Mouse (Mus musculus) hindbrain, embryonic 14.5 days (tissue): ENCODE measurements at regions not wholly inside any gene's neighbourhood (a gene's known extent, or its start where the extent isn't known, plus 50 kb on each side); places are given as distances from the start of the nearest gene placed in this dataset.
"Not testable (repeated sequence)": the region's sequence is repeated elsewhere in the genome, so short reads cannot be mapped to it uniquely, and the experiment has no call there.

ENCODE experiments used
- ATAC-seq: fragments of 200-750 bp; cut with Nextera tagmentation; 2 replicates; pipeline ENCODE4 v1.8.0; 2017; ENCODE audit warnings: moderate number of reproducible peaks, mild to moderate bottlenecking, moderate TSS enrichment, moderate library complexity; ENCODE audit not compliant: low FRiP score
- DNase-seq: peaks from one replicate; pipeline ENCODE4 v3.0.0-alpha.2; 2015; ENCODE audit warnings: low spot score
- H3K27ac ChIP-seq: fragments of 300-500 bp; sonication (generic); 2 replicates; pipeline ENCODE4 v1.5.1; 2014; ENCODE audit warnings: mild to moderate bottlenecking, moderate library complexity
- H3K27me3 ChIP-seq: fragments of 300-500 bp; sonication (generic); 2 replicates; pipeline ENCODE4 v1.6.1; 2014; ENCODE audit warnings: mild to moderate bottlenecking, low read length, mixed read lengths; ENCODE audit not compliant: control insufficient read depth, insufficient read depth
- H3K36me3 ChIP-seq: fragments of 300-500 bp; sonication (generic); replicated peaks from 2 replicates; pipeline ENCODE4 v1.6.1; 2014; ENCODE audit not compliant: control insufficient read depth, insufficient read depth
- H3K4me1 ChIP-seq: fragments of 300-500 bp; sonication (generic); replicated peaks from 2 replicates; pipeline ENCODE4 v1.6.1; 2014; ENCODE audit warnings: antibody characterized with exemption, low read length, mixed read lengths; ENCODE audit not compliant: control insufficient read depth, insufficient read depth
- H3K4me2 ChIP-seq: fragments of 300-500 bp; sonication (generic); replicated peaks from 2 replicates; pipeline ENCODE4 v1.6.1; 2014; ENCODE audit warnings: mild to moderate bottlenecking, moderate library complexity
- H3K4me3 ChIP-seq: fragments of 300-500 bp; sonication (generic); replicated peaks from 2 replicates; pipeline ENCODE4 v1.5.1; 2014; ENCODE audit warnings: mild to moderate bottlenecking, low read length
- H3K9ac ChIP-seq: fragments of 300-500 bp; sonication (generic); 2 replicates; pipeline ENCODE4 v1.6.1; 2014
- H3K9me3 ChIP-seq: fragments of 300-500 bp; sonication (generic); 2 replicates; pipeline ENCODE4 v1.6.1; 2016; ENCODE audit warnings: low read length; ENCODE audit not compliant: control insufficient read depth
- WGBS: fragments of 180-500 bp; shearing (Covaris S2); extraction: QIAGEN DNeasy Blood & Tissue Kit; methylation state at CpG from one replicate; pipeline ENCODE4 v1.1.7; 2014; 5-methylcytosine and 5-hydroxymethylcytosine counted together

DNA sequence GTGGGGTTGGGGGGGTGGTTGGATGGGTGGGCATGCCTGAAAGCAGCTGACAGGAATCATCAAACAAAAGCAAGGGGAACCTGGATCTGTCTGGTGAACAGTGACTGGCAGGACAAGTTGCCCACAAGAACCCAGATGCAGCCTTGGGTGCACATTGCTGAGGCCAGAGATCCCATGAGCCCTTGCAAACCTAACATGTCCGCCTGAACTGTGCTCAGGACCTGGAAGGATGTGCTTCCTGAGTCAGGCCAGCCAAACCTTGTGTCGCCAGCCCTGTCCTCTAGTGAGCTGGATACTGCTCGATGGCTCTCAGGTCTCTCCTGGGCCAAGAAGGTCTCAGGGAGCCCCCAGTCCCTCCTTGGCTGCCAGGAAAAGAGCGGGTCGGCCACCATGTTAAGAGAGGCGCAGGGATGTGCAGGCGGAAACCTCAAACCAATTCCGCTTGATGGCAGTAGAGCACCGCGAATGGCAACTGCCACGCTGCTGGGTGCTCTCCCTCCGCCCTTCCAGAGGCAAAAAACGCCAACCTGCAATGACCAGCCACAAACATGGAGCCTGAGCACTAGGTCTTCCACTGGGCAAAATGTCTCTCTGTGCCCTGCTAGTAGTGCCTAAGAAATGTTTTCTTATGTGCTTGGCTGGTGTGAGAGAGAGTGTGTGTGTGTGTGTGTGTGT, 140.2 kb downstream of the Pls3 start:
- H3K9ac ChIP-seq, H3K9me3 ChIP-seq, H3K4me1 ChIP-seq, H3K27me3 ChIP-seq, H3K4me2 ChIP-seq, H3K36me3 ChIP-seq, H3K27ac ChIP-seq, H3K4me3 ChIP-seq, ATAC-seq: not testable (repeated sequence)
- DNase-seq, result peak; percentile 26
- WGBS, result 69% methylated on average over 10 of the region's 13 CpGs

DNA sequence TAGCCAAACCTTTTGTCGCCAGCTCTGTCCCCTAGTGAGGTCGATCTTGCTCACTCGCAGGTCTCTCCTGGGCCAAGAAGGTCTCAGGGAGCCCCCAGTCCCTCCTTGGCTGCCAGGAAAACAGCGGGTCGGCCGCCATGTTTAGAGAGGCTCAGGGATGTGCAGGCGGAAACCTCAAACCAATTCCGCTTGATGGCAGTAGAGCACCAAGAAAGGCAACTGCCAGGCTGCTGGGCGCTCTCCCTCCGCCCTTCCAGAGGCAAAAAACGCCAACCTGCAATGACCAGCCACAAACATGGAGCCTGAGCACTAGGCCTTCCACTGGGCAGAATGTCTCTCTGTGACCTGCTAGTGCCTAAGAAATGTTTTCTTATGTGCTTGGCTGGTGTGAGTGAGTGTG, 141.3 kb downstream of the Pls3 start:
- peak; percentile 54 for DNase-seq
- not testable (repeated sequence) for H3K4me2 ChIP-seq, H3K9ac ChIP-seq, H3K36me3 ChIP-seq, H3K27me3 ChIP-seq, H3K27ac ChIP-seq, H3K4me1 ChIP-seq, H3K9me3 ChIP-seq, ATAC-seq, H3K4me3 ChIP-seq
- 74% methylated on average over 11 of the region's 11 CpGs for WGBS

DNA sequence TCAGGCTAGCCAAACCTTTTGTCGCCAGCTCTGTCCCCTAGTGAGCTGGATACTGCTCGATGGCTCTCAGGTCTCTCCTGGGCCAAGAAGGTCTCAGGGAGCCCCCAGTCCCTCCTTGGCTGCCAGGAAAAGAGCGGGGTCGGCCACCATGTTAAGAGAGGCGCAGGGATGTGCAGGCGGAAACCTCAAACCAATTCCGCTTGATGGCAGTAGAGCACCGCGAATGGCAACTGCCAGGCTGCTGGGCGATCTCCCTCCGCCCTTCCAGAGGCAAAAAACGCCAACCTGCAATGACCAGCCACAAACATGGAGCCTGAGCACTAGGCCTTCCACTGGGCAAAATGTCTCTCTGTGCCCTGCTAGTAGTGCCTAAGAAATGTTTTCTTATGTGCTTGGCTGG, 145.2 kb downstream of the Pls3 start:
- H3K9ac ChIP-seq, ATAC-seq, H3K27ac ChIP-seq, H3K36me3 ChIP-seq, H3K9me3 ChIP-seq, DNase-seq, H3K27me3 ChIP-seq, H3K4me2 ChIP-seq, H3K4me3 ChIP-seq, H3K4me1 ChIP-seq: not testable (repeated sequence)
- WGBS, result 74% methylated on average over 12 of the region's 12 CpGs

DNA sequence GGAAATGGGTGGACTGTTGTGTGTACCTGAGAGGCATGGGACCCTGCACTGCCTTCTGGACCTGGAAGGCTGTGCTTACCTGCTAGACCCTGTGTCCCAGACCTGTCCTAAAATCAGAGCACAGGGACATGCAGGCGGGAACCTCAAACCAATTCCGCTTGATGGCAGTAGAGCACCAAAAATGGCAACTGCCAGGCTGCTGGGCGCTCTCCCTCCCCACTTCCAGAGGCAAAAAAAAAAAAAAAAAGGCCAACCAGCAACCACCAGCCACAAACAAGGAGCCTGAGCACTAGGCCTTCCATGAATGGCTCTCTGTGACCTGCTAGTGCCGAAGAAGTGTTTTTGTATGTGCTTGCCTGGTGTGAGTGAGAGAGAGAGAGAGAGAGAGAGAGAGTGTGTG, 146.5 kb downstream of the Pls3 start:
- no peaks in the 10 kb centered on the region for H3K27me3 ChIP-seq
- 69% methylated on average over 4 of the region's 4 CpGs for WGBS
- no peaks in the 10 kb centered on the region for H3K9me3 ChIP-seq
- no peak overlapping the region for H3K9ac ChIP-seq
- H3K27ac ChIP-seq, result no peak overlapping the region
- no peak overlapping the region for H3K4me2 ChIP-seq
- H3K4me3 ChIP-seq, result no peak overlapping the region
- H3K4me1 ChIP-seq, result no peaks in the 10 kb centered on the region
- peak; percentile 52 for DNase-seq
- peaks cover 9% of the 10 kb centered on the region; the same call in 1 of the 2 replicates for H3K36me3 ChIP-seq
- ATAC-seq, result no peak

DNA sequence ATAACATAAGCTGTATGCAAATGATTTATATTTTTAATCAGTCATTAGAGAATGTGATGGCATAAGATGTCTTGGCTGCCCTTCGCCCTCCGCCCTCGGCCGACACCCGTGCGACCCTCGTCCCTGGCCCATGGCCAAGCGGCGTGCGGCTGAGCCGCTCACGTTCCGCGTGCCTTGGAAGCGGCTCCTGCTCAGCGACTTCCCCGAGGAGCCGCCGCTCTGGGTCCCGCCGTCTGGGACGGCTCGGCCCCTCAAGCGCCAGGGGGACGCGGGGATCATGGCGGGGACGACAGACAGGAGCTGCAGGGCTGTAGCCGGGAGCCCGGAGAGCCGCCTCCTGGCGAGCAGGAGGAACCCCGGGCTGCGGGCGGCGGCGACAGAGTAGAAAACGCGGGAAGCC, 145.5 kb upstream of the Rab39b start:
- not testable (repeated sequence) for H3K27ac ChIP-seq, H3K4me1 ChIP-seq, H3K9me3 ChIP-seq, H3K4me3 ChIP-seq, DNase-seq, ATAC-seq, H3K9ac ChIP-seq, H3K27me3 ChIP-seq
- Histone ChIP-seq H3K4me2 (0 out of 2 replicates have a peak overlapping the region, but pooled peaks have one; percentile 10), H3K36me3 (peaks cover 11% of the 10 kb centered on the region; the same call in 1 of the 2 replicates)
- 73% methylated on average over 20 of the region's 39 CpGs for WGBS

DNA sequence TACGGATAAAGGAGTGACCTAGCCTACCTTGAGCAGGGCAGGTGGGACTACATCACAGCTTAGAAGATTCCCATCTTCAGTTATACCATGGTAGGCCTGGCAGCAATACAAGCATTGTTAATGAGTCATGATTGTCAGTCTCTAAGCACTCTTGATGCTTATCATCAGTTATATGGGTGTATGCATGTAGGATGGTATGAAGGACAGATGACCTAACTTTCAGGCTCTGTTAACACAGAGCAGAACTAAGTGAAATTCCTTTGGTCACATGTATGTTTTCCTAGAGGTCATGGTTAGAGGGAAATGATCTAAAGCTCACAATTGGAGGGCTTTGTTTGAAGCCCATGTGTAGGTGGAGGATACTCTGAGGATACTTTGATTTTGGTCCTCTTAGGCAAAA, 121.9 kb upstream of the Rab39b start:
- no peak overlapping the region for H3K27ac ChIP-seq
- H3K4me2 ChIP-seq, result no peak overlapping the region
- no peak overlapping the region for H3K9ac ChIP-seq
- no peak for ATAC-seq
- no peaks in the 10 kb centered on the region for H3K27me3 ChIP-seq
- no peaks in the 10 kb centered on the region for H3K36me3 ChIP-seq
- peaks cover 6% of the 10 kb centered on the region; the same call in 1 of the 2 replicates for H3K9me3 ChIP-seq
- no peak for DNase-seq
- 26% methylated on average over 1 of the region's 1 CpGs for WGBS
- no peak overlapping the region for H3K4me3 ChIP-seq
- no peaks in the 10 kb centered on the region for H3K4me1 ChIP-seq

DNA sequence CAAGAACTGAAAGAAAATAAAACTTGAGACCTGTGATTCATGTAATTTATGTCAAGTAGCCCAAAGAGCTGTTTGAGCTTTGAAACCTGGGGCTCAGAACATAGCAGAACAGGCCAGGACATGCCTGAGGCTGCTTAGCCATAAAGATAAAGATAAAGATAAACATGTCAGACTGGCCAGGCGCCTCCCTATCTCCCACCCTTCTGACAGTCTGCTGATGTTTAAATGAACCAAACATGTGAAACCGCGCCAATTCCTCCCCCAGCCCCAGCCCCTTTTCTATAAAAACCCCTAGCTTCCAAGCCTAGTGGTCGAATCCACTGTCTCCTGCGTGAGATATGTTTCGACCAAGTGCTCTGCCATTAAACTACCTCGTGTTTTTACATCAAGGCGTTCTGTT, 97.2 kb upstream of the Rab39b start:
- not testable (repeated sequence) for H3K4me3 ChIP-seq, H3K36me3 ChIP-seq, H3K27me3 ChIP-seq, ATAC-seq, DNase-seq, H3K9me3 ChIP-seq, H3K4me2 ChIP-seq, H3K9ac ChIP-seq, H3K27ac ChIP-seq, H3K4me1 ChIP-seq
- 97% methylated on average over 8 of the region's 8 CpGs for WGBS

- 8% methylated on average over 23 of the region's 23 CpGs for WGBS
- DNase-seq, result peak; percentile 97
These were observed 96.1 kb upstream of the Rab39b start for GRCm38 (mm10) chrX:75673920-75674665.

DNA sequence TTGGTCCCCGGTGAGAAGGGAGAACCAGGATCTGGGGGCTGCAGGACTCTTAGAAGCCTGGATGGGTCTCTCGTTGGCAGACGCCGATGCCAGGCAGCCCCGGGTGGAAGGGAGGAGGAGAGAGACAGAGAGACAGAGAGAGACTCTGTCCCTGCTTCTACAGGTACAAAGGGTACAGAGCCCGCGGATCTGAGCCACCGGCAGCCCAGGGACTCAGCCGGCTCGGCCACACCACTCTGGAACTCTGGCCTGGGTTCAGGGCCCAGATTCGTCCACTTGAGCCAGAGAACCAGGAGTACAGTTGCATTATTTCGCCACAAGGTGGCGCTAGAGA, 95.5 kb upstream of the Rab39b start:
- no peaks in the 10 kb centered on the region for H3K27me3 ChIP-seq
- no peaks in the 10 kb centered on the region for H3K9me3 ChIP-seq
- DNase-seq (no peak), ATAC-seq (no peak)
- WGBS, result 50% methylated on average over 13 of the region's 13 CpGs
- no peaks in the 10 kb centered on the region for H3K36me3 ChIP-seq
- H3K9ac ChIP-seq, result peak overlapping the region; percentile 22; the same call in 1 of the 2 replicates
- no peak overlapping the region for H3K27ac ChIP-seq
- no peaks in the 10 kb centered on the region for H3K4me1 ChIP-seq
- peak overlapping the region; percentile 25 for H3K4me2 ChIP-seq
- peak overlapping the region; percentile 12; the same call in 1 of the 2 replicates for H3K4me3 ChIP-seq

More at GRCm38 (mm10) chrX:75673920-75674665, 96.1 kb upstream of the Rab39b start:
- Histone ChIP-seq H3K4me3 (peak overlapping the region; percentile 27), H3K4me1 (no peaks in the 10 kb centered on the region), H3K27ac (no peak overlapping the region), H3K9me3 (no peaks in the 10 kb centered on the region), H3K36me3 (no peaks in the 10 kb centered on the region), H3K4me2 (peak overlapping the region; percentile 38), H3K9ac (no peak overlapping the region), H3K27me3 (no peaks in the 10 kb centered on the region)
- ATAC-seq, result peak; percentile 97
